Mouse (Mus musculus) kidney, postnatal 25 days (tissue): ENCODE data around the gene Fam98a.

Experiments
- DNase-seq, 2 experiments: peaks; one replicate each; pipeline ENCODE4 v3.0.0; 2021; ENCODE audit warnings: mixed read lengths in 2 of 2

The Fam98a gene

DNA sequence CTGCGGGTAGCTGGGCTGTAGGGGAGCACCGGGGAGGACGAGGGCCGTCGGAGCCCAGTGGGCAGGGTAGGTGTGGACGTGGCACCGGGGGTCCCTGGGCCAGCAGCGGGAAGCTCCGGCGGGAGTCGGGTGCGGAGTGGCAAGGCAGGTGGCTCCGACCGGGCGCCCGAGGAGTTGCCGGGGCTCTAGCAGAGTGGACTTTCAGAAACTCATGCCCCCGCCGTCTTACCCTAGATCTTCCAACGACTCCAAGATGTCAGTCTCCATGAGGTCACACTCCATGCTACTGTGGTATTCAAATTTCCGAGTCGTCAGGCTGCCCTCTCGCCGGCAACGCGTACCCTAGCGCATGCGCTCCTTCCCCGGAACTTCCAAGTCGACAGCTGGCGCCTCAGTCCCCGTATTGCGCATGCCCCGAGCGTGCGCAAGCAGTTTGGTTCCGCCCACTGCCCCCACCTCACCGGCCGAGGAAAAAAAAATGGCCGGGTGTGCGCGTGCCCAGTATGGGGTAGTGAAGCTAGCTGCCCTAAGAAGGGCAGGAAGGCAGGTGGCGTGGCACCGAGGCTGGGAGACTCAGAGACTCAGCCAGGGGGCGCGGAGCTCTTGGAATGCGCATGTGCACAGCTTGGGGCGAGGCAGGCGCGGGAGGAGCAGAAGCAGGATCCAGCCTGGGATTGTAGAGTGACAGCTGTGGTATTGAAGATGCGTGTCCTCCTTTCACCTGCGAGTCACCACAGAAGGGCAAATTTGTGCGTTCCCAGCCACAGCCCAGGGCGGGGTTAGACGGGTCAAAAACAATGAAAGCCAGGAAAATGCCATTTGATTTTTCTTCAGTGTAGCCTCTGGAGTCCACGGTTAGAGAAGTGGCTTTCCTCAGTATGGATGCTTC, at the start of gene Fam98a:
TSS of gene Fam98a (minus strand) at position 435 of the 889 bp plus-strand sequence.
- DNase-seq, result peak; percentile 98 to 99

DNA sequence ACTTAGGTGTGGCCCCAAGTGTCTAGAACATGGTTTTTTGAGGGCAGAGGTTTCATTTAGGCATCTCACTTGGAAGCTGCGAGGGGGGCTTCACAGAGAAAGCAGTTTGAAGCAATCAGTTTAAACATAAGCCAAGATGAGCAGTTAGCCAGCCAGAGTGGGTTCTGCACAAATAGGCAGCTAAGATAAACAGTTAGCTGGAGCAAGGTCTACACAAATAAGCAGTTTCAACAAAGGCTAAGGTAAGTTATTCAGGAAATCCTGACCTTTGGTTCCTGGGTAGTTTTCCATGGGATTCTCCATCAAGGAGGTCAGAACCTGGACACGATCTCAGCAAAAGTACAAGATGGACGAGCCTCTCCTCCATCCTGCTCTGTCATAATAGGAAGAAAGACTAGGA, 46.9 kb upstream of the Fam98a start:
- DNase-seq, result no peak

DNA sequence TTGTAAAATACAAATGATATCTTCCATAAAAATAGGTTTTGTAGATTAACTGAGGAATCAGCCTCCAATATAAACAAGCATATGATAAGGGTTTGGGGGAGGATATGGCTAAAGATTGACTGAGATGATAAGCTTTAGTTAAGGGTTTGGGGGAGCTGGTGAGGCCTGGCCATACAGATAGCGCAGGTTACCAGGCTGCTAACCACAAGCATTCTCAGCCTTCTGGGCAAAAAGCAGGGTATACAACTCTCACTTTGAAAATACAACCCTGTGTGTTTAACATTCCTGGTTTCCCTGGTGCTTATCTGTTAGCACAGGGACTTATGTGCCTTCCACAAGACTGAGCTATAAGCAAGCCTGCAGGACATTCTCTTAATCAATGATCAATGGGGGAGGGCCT, 31.0 kb upstream of the Fam98a start:
- DNase-seq, result no peak

DNA sequence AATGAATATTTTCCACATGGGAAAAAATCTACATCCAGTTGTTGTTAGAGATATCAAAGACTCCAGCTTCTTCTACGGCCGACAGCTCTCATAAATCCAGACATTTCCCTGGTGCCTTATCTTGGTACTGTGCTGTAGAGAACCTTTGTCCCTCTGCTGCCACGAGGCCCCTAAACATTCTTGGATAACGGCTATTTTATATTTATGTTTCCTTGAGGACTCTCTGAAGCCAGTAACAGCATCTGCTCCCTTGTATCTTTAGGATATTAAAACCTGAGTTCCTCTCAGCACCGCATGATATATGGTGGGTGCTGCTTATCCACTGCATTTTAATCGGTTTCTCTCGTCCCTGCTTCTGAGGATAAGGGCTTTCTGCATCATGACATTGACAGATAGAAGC, 23.9 kb upstream of the Fam98a start:
- DNase-seq, result no peak

GRCm38 (mm10) chr17:75558041-75558440, 6.3 kb upstream of the Fam98a start:
- no peak for DNase-seq

- DNase-seq, result no peak
These were observed 5.3 kb upstream of the Fam98a start for GRCm38 (mm10) chr17:75557031-75557430.

DNA sequence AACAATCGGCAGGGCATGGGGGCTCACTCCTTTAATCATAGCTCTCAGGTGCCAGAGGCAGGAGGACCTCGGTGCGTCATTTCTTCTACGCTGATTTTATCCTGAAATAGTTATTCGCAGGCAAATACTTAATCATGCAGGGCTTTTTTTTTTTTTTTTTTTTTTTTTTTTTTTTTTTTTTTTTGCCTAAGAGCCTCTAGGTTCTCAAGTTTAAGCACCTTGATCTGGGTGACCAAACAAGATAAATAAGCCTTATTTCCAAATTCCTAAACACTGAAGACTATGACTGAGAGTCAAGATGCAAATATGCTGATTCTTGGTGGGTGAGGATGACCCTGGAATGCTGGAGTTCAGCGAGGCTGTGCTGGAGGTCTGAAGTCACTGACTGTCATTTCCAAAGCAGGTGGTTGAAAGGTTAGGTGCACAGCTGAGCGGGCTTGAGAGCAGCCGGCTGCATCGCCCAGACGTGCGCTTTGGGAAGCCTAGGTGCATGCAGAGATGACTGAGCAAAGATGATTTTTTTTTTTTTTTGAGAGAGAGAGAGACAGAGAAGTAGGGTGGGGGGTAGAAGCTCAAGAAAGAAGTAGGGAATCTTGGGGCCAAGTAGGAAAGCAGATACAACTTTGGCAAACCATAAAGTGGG, 854 bp downstream of the Fam98a start:
- peak; percentile 32 to 72 for DNase-seq

GRCm38 (mm10) chr17:75544262-75544661, 7.5 kb downstream of the Fam98a start:
- DNase-seq, result no peak

DNA sequence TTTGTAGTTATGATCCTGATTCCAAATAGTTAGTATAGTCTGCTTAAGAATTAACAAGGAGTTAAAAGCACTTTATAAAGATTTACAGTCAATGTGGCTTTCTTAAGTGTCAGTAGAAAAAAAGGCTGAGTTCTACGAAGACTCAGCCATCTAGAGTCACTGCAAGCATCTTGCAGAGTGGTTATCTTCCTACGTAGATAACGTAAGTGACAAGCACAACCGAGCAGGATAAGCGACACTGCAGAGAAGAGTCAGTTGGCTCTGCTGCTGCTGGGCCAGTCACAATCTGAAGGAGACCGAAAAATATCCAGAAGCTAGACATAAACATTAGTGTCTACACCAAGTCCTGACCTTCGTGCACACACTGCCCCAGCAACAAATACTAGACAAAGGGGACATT, 8.3 kb downstream of the Fam98a start:
- DNase-seq, result no peak

DNA sequence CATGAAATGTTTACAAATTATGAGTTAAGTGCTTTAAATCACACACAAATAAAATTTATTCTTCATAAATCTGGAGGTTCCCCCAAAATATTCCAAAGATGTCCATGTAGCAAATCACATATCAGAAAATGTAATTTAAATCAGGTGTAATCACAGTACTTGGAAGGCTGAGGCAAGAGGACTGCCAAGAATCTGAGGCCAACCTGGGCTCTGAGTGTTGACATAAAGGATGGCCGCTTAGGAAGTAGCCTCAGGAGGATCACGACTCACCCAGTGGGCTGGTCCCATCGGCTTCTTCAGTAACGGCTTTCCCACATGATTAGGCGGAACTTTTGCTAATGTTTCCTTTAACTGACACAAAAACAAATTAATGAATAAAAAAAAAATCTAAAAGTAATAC, 11.9 kb downstream of the Fam98a start:
- no peak for DNase-seq

- no peak for DNase-seq
These were observed 12.6 kb downstream of the Fam98a start for GRCm38 (mm10) chr17:75539130-75539529.

GRCm38 (mm10) chr17:75538431-75538830, 13.3 kb downstream of the Fam98a start:
- DNase-seq, result no peak

DNA sequence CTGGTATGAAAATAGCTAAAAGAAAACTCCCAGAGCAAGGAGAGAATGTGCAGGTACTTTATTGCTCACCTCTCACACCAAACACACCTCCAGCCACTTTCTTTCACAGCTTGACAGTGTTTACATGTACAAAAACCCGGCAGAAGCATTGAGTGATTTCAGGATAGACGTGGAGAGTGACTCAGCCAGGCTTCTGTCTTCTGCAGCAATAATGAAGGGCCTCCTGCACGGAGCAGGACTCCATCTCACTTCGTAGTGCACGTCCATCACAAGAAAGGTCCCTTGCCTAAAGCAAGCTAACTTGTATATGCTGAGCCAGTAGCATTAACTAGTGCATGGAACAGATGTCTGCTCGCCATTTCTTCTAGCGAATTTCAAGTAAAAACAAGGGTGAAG, 14.7 kb downstream of the Fam98a start:
- DNase-seq, result no peak

DNA sequence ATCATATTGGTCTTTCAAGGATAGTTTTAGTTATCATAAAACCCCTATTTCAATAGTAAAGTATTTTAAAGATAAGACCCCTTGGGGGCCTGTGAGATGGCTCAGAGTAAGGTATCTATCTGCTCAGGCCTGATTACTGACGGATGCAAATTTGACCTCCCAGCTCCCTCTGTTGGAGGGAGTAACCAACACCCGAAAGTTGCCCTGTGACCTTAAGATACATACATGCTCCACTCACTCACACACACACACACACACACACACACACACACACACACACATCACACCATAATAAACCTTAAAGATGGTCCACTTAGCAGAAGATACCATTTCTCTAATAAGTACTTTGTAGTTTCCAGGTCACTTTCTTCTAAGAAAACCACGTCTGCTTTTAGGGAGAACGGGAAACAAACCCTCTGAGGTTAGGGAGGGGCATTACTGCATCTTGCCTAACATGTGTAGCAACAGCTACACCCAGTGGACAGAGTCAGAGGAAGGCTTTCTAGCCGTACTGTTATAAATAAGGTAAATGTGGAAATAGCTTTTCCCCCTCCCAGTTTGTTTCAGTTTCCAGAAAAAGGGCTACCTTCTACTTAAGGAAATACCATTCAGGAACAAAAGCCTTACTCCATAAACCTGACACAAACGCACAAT, 15.2 kb downstream of the Fam98a start:
- DNase-seq, result peak in 1 of 2 experiments; percentile 49

DNA sequence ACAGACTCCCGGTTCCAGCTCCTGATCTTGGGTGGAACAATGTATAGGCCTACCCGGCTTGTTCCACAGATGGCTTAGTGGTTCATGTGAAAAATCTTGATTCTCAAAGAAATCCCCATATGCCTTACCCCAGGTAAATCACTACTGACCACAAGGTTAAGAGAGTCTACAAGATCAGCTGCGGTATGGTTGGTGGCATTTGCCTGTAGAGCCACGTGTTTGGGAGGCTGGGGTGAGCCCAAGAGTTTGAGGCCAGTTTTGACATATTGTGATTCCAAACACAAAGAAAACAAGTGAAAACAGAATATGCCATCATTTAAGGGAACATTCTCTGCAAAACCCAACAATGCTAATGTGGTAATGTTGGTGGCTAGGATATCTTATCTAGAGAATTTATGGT, 16.1 kb downstream of the Fam98a start:
- no peak for DNase-seq

- no peak for DNase-seq
These were observed 17.3 kb downstream of the Fam98a start for GRCm38 (mm10) chr17:75534314-75535020.

DNA sequence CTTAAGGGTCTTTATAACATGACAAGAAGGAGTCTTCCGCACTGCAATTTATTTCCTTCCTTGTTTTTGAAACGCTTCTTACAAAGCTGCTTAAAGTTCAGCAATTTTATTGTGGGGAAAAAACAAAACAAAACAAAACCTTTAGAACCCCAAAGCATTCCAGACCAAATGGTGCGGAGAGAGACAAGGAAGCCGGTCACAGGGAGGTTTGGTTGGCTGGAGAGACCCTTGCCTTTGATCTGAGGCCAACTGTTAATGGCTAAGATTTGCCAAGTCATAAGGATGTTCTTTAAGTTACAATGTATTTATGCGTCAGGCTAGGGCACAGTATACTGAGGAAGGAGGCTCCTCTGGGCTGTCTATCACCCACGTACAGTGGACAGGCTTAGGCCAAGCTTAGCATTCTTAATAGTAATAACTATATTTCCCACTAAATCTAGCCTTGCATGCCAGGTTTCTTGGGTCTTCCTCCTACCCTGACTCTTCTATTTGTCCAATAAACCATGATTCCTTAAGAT, 19.2 kb downstream of the Fam98a start:
- DNase-seq, result no peak

- DNase-seq, result no peak
These were observed 22.4 kb downstream of the Fam98a start for GRCm38 (mm10) chr17:75529222-75529935.

DNA sequence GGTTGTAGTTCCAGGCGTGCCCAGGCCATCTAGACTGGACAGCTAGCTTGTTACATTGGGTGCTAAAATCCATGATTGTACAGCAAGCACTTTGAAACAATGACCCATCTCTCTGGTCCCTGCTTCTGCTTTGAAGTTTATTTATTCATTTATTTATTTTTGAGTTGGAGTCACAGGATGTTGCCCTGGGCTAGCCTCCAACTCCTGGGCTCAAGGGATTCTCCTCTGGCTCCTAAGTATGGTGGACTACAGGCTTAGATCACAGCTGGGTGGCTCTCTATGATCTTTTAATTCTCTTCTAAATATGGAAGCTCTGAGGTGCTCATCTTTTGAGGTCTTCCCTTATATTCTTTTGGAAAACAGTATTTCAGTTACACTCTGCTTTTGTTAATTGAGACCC, 25.3 kb downstream of the Fam98a start:
- DNase-seq, result no peak

DNA sequence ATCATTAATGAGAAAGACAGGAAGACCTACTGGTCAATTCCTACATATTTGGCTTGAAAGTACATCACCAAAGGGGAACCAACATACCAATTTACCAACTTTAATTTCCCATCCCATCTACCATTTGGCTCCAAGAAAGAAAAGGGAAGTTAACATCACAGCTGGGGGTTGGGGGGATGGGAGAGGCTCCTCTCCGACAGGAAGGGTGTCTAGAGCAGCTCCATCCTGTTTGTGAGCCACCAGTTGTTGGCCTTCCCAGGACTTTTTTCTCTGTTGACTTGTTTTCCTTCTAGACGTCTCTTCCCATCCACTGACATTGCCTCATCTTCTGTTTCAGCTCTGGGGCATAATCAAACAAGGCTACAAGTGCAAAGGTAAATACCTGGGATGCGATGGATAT, 27.9 kb downstream of the Fam98a start:
- peak; percentile 62 to 77 for DNase-seq

DNA sequence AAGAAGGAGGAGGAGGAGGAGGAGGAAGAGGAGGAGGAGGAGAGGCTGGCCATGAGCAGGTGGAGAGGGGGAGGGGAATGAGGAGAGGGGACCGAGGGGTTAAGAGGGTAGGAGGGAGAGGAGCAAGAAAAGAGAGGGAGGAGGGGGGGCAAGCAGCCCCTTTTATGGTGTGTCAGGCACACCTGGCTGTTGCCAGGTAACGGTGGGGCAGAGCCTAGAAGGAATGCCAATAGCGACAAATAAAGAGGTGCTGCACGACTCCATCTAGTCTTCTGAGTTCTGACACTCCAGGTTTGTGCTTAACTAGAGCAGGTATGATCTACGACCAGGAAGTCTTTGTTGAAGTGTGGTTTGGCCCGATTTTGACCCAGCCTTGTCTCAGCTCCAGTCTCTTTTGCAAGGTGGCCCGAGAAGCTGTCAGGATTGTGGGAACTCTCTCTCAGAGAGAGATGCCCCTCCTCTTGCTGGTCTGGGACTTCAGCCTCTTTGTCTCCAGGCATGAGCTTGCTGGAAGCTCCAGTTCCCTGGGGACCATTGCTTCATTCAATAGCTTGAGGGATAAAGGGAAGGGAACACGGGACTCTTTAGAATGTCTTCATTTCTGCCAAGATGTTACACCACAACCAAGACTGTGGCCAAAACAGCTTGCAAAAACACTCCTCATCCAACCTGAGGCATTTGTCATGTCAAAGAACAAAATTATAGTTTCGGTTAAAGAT, 29.2 kb downstream of the Fam98a start:
- no peak for DNase-seq
